Mouse (Mus musculus) thymus, adult 2 months (tissue): ENCODE data around the gene Phf13. TPM values are rescaled to one million over a fixed set of nuclear protein-coding genes. Genes with fewer than 3 reads are reported as not detected.
A peak's percentile ranks its signal among the peaks of the same experiment; 100 is the strongest.

Source experiments
- DNase-seq: peaks from one replicate; pipeline ENCODE4 v3.0.0; 2021
- H3K27ac ChIP-seq: fragments of 200-500 bp; 2 replicates; pipeline ENCODE4 v1.5.1; 2012; ENCODE audit warnings: low read length, control low read depth; ENCODE audit not compliant: control insufficient read depth, insufficient read depth
- H3K27me3 ChIP-seq: fragments of 200-500 bp; 2 replicates; pipeline ENCODE4 v1.6.1; 2012; ENCODE audit warnings: mild to moderate bottlenecking, low read length, moderate library complexity, mixed read lengths; ENCODE audit not compliant: control insufficient read depth, insufficient read depth
- H3K36me3 ChIP-seq: fragments of 200-500 bp; 2 replicates; pipeline ENCODE4 v1.6.1; 2012; ENCODE audit warnings: mild to moderate bottlenecking, low read length, moderate library complexity; ENCODE audit not compliant: control insufficient read depth, insufficient read depth
- H3K4me1 ChIP-seq: fragments of 200-500 bp; replicated peaks from 2 replicates; pipeline ENCODE4 v1.6.1; 2012; ENCODE audit warnings: low read length; ENCODE audit not compliant: control insufficient read depth, insufficient read depth
- H3K4me3 ChIP-seq: fragments of 200-500 bp; 2 replicates; pipeline ENCODE4 v1.5.1; 2012; ENCODE audit warnings: mild to moderate bottlenecking, low read length, control low read depth, moderate library complexity; ENCODE audit not compliant: control insufficient read depth, insufficient read depth
- CTCF ChIP-seq: fragments of 200-500 bp; IDR thresholded peaks from 2 replicates; pipeline ENCODE4 v1.5.1; 2012; ENCODE audit warnings: mild to moderate bottlenecking, control low read depth, low read length, moderate library complexity, borderline replicate concordance; ENCODE audit not compliant: control insufficient read depth, poor library complexity, insufficient read depth; ENCODE audit errors: extremely low read depth
- POLR2A ChIP-seq: fragments of 200-500 bp; IDR thresholded peaks from 2 replicates; pipeline ENCODE4 v1.6.1; 2012; ENCODE audit warnings: mild to moderate bottlenecking, low read length, control low read depth, moderate library complexity; ENCODE audit not compliant: control insufficient read depth, poor library complexity, insufficient read depth; ENCODE audit errors: extremely low read depth
- WGBS: fragments of 180-500 bp; shearing (Covaris S2); methylation state at CpG from one replicate; pipeline ENCODE4 v1.1.7; 2018; 5-methylcytosine and 5-hydroxymethylcytosine counted together
- polyA plus RNA-seq: library from polyadenylated mRNA; depleted of rRNA; stranded (reverse); fragments of >200 nt; gene quantifications from 2 replicates; pipeline ENCODE4 v1.2.3, GENCODE M21; 2012

The Phf13 gene
- polyA plus RNA-seq, 1 experiment = 9.6 TPM

DNA sequence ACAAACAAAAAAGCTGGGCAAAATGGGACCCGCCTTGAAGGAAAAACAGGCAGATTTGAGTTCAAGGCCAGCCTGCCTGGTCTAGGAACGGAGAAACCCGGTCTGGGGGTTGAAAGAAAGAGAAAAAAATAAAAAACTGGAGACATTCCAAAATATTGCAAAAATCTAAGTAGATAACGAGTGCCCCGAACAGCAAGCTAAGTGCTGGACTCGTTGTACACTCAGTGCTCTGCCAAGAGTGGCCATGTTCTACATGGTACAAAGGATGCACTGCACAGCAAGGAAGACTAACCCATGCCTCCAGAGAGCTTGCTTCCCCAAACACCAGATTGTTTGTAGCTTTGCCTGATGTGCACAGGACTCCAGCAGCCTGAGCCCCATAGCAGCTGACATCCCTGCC, 3.0 kb downstream of the Phf13 start:
- 94% methylated on average over 6 of the region's 6 CpGs for WGBS
- Histone ChIP-seq H3K27me3 (peaks cover 7% of the 10 kb centered on the region; the same call in 1 of the 2 replicates), H3K4me1 (peaks cover 17% of the 10 kb centered on the region), H3K27ac (no peak overlapping the region), H3K36me3 (peaks cover 9% of the 10 kb centered on the region; the same call in 1 of the 2 replicates), H3K4me3 (no peak overlapping the region)
- no peak for DNase-seq
- no peak for TF ChIP-seq CTCF
- no peak for TF ChIP-seq POLR2A

DNA sequence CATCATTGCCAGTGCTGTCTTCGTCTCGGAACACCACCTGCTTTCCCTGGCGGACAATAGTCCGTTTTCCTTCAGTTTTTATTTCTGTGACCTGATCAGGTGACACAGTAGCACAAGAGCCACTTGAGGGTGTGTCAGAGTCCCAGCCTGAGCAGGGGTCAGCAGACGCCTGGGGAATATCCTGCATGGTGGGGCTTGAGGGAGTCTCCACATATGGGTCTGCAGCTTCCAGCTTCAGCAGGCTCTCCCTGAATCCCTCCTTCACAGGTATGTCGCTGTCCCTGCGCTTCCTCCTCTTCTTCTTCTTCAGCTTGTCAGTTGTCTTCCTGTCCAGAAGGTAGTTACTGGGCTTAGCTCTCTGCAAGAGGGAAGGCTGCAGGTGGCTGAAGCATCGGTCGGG, 4.0 kb downstream of the Phf13 start:
- H3K27me3 ChIP-seq = peaks cover 7% of the 10 kb centered on the region; the same call in 1 of the 2 replicates
- TF ChIP-seq POLR2A (no peak), CTCF (no peak)
- no peak for DNase-seq
- H3K27ac ChIP-seq = no peak overlapping the region
- H3K4me1 ChIP-seq = peaks cover 23% of the 10 kb centered on the region
- no peak overlapping the region for H3K4me3 ChIP-seq
- peaks cover 9% of the 10 kb centered on the region; the same call in 1 of the 2 replicates for H3K36me3 ChIP-seq
- 97% methylated on average over 9 of the region's 9 CpGs for WGBS

DNA sequence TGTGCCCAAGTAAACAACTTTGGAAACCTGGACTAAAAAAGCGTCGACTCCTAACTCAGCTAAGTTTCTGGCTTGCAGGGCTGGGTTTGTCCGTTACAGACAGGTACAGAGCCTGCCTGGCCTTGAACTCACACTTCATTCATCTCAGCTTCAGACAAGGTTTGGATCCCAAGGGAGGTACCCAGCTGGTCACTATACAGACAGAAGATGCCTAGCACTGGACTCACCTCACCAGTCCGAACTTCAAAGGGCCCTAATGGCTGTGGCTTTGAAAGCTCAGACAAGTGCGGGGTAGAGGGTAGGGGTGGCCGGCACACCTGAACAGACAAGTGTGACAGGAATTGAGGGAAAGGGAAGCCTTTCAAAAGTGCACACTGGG, 7.0 kb downstream of the Phf13 start:
- Histone ChIP-seq H3K27me3 (no peaks in the 10 kb centered on the region), H3K36me3 (peaks cover 9% of the 10 kb centered on the region; the same call in 1 of the 2 replicates), H3K4me3 (peak overlapping the region; percentile 90; the same call in 1 of the 2 replicates), H3K4me1 (peaks cover 29% of the 10 kb centered on the region), H3K27ac (no peak overlapping the region)
- TF ChIP-seq CTCF (no peak), POLR2A (no peak)
- WGBS = 51% methylated on average over 6 of the region's 6 CpGs
- no peak for DNase-seq

DNA sequence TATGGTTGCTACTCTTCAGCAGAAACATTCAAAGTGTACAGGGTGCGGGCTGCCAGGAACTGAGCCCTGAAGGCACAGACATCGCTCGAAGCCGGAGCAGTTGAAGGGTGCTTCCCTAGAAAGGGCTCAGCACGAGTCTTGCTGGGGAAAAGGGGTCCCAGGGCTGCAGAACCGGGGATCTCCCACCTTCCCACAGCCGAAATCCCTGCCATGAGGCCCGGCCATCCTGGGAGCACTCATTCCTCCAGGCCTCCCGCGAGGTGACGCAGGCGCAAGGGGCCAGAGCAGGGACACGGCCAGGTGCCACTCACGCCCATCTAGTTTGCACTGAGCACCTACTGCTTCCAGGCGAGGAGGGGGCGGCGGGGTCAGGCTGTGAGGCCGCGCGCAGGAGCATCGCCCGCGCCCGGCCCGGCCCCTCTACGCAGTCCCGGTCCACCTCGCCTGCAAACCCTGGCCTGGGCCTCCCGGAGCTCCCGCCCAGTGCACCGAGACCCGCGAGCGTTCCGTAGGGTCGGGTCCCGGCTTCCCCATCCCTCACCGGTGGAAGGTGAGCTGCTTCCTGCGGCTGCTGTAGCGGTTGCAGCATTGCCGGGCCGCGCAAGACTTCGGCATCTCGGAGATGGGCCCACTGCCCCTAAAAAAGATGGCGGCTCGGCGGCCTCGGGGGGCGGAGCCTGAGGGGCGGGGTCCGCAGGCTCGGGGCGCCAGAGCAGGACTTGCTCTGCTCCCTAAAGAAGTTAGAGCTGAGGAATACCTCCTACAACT, 7.5 kb downstream of the Phf13 start, which contains the start of gene Thap3:
Thap3 (minus strand) TSS at position 656 of the 768 bp plus-strand sequence.
- DNase-seq = peak; percentile 88

DNA sequence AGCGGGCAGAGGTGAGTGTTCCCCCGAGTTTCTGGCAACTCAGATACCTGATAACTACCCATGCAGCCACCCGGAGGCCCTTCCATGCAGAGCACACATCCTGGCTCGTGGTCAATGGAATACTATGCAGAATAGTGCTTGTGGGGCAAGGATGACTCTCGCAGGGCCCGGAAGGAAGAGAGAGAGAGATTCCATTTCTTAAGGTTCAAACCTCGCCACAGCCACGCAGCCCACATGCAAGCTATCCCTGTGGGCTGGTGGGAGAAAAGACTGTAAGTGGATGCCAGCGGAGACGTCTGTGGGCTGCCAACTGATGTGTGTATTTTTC, 8.1 kb downstream of the Phf13 start:
- DNase-seq = no peak
- Histone ChIP-seq H3K27me3 (no peaks in the 10 kb centered on the region), H3K36me3 (peaks cover 9% of the 10 kb centered on the region; the same call in 1 of the 2 replicates), H3K4me1 (peaks cover 29% of the 10 kb centered on the region), H3K27ac (no peak overlapping the region), H3K4me3 (peak overlapping the region; percentile 90)
- 22% methylated on average over 10 of the region's 10 CpGs for WGBS
- no peak for TF ChIP-seq POLR2A
- no peak for TF ChIP-seq CTCF

More for the DNA sequence above, 7.5 kb downstream of the Phf13 start, which contains the start of gene Thap3:
- Histone ChIP-seq H3K36me3 (peaks cover 9% of the 10 kb centered on the region; the same call in 1 of the 2 replicates), H3K27me3 (no peaks in the 10 kb centered on the region), H3K27ac (no peak within 1 kb of the TSS), H3K4me1 (peaks cover 29% of the 10 kb centered on the region), H3K4me3 (peak within 1 kb of the TSS; percentile 90)
- WGBS = under 1% methylated on average over 54 of the region's 54 CpGs
- TF ChIP-seq POLR2A (peak; percentile 46; the same call in 1 of the 2 replicates), CTCF (no peak)

DNA sequence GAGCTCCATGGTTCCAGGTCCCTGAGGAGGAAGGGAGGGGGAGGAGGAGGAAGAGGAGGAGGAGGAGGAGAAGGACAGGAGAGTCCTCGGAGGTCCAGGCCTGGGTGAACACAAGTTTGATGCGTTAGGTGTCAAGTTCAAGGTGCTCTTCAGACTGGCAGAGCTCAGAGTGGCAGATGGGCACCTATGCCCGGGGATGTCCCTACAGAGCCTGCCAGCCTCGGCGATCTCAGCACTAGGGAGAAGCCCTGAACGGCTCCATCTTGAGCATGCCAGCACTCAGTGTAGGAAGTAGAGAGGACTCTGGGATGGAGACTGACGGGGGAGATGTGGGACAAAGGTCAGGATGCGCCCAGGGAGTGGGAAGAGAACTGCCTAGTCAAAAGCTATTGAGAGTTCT, 9.4 kb downstream of the Phf13 start:
- H3K27me3 ChIP-seq = no peaks in the 10 kb centered on the region
- DNase-seq = no peak
- no peak overlapping the region for H3K27ac ChIP-seq
- H3K36me3 ChIP-seq = peaks cover 8% of the 10 kb centered on the region; the same call in 1 of the 2 replicates
- peaks cover 29% of the 10 kb centered on the region for H3K4me1 ChIP-seq
- H3K4me3 ChIP-seq = no peak overlapping the region
- TF ChIP-seq POLR2A (no peak), CTCF (no peak)
- 87% methylated on average over 8 of the region's 8 CpGs for WGBS
